Mouse (Mus musculus) left cerebral cortex, adult 2 months (tissue): ENCODE results near the gene Nol9. TPM values are rescaled to one million over a fixed set of nuclear protein-coding genes. Genes with fewer than 3 reads are reported as not detected.
A peak's percentile ranks its signal among the peaks of the same experiment; 100 is the strongest.

Experiments used
- DNase-seq, 2 experiments: peaks; one replicate each; pipeline ENCODE4 v3.0.0; 2021 to 2022; ENCODE audit warnings: low spot score in 2 of 2, mixed read lengths in 1 of 2; ENCODE audit errors: extremely low spot score in 1 of 2
- H3K27ac ChIP-seq: fragments of 200-600 bp; 2 replicates; pipeline ENCODE4 v1.8.1; 2022
- H3K4me3 ChIP-seq: fragments of 200-600 bp; 2 replicates; pipeline ENCODE4 v1.8.1; 2022
- CTCF ChIP-seq: fragments of 200-600 bp; IDR thresholded peaks from 2 replicates; pipeline ENCODE4 v1.8.1; 2022; ENCODE audit warnings: antibody characterized with exemption, mild to moderate bottlenecking, moderate library complexity
- intact Hi-C: fragments of 180-260 bp; cut with DNase I; formaldehyde crosslinking; loops from one replicate; pipeline ENCODE4 v1.15.1; 2025
- long read RNA-seq, 2 experiments: library from polyadenylated mRNA; stranded (forward); transcript quantifications; one replicate each; pipeline ENCODE4 v2.0.0; 2021; ENCODE audit warnings: borderline mapping rate in 2 of 2
- total RNA-seq, 2 experiments: library from RNA; stranded (reverse); gene quantifications; 2 replicates each; pipeline ENCODE4 v1.2.3; 2021

Nol9 gene
- 10 to 100 TPM; 18.2 to 19.2 TPM for total RNA-seq
- long read RNA-seq, experiment 1, transcript Nol9-201 (12 exons, 3,722 nt): major isoform, 28 of 39 reads
- long read RNA-seq, experiment 1, partial matches to known transcripts: 3 of 39 reads
- long read RNA-seq, experiment 1, other reads (novel, unspliced or antisense): 5 of 39 reads
- long read RNA-seq, experiment 2, transcript Nol9-201 (12 exons, 3,722 nt): major isoform, 28 of 48 reads
- long read RNA-seq, experiment 2, partial matches to known transcripts: 3 of 48 reads
- long read RNA-seq, experiment 2, other reads (novel, unspliced or antisense): 15 of 48 reads

DNA sequence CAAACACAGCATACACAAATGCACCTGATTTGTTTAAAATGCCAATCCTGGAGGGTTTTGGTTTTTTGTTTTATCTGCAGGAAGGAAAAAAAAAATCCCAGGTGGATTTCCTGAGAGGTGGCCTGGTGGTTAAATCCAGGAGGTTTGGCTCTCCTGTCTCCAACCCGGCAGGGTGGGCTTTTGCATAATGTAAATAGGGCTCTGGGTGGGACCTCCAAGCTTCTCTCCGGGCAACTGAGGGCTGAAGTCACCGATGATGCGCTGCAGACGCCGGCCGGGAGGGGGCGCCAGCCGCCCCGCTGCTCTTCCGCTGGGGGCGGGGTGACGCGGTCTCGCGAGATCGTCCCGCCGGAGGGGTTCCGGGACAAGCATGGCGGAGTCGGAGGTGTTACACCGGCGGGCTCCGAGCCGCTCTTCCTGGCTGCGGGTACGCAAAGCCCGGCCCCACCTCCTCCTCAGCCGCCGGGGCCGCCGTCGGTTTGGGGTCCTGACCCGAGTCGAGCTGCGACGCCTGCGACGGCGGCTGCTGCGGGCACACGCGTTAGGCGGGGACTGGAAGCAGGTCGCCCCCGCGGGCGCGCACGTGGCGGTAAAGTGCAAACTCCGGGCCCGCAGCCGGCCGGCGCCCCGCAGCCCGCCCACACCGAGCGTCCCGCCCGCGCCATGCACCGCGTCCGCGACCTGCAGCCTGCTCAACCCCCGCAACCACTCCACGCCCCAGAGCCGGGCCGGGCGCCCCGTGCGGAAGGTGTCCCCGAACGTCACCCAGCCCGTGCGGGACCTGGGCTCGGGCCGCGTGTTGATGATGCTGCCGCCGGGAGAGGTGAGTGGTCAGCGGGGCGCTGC is at the start of gene Nol9:
Gene Nol9, plus strand, starts transcription at position 337 of the 846 bp plus-strand sequence.
- no peak; the same call in none of the 2 replicates for TF ChIP-seq CTCF
- peak; percentile 92 to 96 for DNase-seq
- peak within 1 kb of the TSS; percentile 71 for H3K27ac ChIP-seq
- intact Hi-C loops: loop anchor here (2.0 kb wide), 1 partner anchor 58 kb away; no protein-coding TSS in a partner anchor
- H3K4me3 ChIP-seq: peak within 1 kb of the TSS; percentile 88

DNA sequence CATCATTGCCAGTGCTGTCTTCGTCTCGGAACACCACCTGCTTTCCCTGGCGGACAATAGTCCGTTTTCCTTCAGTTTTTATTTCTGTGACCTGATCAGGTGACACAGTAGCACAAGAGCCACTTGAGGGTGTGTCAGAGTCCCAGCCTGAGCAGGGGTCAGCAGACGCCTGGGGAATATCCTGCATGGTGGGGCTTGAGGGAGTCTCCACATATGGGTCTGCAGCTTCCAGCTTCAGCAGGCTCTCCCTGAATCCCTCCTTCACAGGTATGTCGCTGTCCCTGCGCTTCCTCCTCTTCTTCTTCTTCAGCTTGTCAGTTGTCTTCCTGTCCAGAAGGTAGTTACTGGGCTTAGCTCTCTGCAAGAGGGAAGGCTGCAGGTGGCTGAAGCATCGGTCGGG is 47.0 kb upstream of the Nol9 start:
- intact Hi-C loops: no loop called here
- no peak overlapping the region for H3K4me3 ChIP-seq
- no peak for DNase-seq
- TF ChIP-seq CTCF: no peak
- H3K27ac ChIP-seq: no peak overlapping the region

DNA sequence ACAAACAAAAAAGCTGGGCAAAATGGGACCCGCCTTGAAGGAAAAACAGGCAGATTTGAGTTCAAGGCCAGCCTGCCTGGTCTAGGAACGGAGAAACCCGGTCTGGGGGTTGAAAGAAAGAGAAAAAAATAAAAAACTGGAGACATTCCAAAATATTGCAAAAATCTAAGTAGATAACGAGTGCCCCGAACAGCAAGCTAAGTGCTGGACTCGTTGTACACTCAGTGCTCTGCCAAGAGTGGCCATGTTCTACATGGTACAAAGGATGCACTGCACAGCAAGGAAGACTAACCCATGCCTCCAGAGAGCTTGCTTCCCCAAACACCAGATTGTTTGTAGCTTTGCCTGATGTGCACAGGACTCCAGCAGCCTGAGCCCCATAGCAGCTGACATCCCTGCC is 46.1 kb upstream of the Nol9 start:
- Histone ChIP-seq H3K27ac (no peak overlapping the region), H3K4me3 (no peak overlapping the region)
- intact Hi-C loops: no loop called here
- DNase-seq: no peak
- no peak for TF ChIP-seq CTCF

DNA sequence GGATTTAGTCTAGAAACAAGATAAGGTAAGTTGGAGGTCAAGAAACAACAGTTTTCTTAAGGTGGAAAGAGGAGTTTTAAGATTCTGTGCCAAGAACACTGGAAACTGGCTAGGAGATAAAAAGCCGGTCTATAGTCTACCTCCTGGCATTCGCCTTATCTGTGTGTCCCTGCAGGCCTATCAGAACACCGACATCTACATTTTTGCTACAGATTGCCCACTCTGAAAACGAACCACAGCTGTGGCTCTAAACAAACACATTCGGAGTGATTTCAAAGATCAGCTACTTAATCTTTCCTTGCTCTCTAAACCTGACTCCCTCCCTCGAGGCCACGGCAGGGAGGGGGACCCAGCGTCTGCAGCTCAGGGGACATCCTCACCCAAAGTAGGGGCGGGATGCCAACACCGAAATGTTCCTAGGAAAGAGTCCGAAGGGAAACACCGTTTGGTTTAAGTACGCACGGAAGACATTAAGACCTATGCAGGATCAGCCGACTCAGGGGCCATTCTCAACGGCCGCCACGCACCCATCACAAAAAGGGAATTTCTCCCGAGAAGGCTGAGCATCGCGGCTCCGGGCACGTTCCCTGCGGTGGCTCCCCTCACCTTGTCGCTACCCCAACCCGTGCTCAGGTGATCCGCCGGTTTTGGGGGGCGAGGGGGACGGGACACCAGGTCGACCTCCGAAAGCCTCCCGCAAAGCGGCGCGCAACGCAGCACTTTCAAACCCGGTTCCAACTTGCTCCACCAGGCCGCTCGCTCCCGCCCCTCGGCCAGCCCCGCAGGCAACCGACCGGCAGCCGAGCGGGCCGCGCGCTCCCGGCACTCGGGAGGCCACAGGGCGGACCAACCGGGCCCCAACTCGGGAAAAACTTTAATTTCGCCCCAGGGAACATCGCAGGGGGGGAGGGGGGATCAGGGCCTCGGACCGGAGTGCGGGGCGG is 44.6 kb upstream of the Nol9 start:
- intact Hi-C loops: no loop called here
- Histone ChIP-seq H3K4me3 (peak overlapping the region; percentile 97), H3K27ac (no peak overlapping the region)
- no peak for DNase-seq
- no peak for TF ChIP-seq CTCF

DNA sequence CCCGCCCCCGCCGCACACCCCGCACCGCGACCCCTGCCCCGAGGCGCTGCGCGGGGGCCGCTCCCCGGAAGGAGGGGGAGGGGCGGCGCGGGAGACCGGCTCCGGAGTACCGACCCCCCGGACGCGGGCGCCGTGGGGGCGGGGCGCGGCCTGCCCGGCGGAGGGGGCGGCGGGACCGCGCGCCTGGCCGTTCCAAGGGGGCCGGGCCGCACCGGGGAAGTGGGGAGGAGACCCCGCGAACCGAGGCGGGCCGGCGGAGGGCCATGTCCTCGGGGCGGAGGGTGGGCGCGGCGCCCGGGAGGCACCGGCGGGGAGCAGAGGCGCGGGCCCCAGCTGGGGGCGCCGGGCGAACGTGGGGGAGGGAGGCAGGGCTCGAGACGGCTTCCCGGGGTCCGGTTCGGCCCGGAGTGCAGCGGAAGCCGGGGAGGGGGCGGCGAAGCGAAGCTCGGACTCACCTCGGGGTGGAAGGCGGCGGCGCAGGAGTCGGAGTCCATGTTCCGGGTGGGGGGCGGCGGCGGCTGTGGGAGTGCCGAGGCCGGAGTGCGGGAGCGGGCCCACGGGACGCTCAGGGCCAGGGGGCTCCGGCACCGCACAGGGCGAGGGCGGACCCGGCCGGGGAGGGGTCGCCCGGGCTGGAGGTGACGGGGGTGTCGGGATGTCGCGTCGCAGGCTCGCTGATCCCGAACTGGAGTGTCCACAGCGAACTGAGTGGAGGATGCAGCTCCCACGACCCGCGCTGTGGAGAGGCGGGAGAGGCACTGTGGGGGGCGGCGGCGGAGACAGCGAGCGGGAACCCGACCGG is 43.5 kb upstream of the Nol9 start:
- Histone ChIP-seq H3K27ac (peak overlapping the region; percentile 88), H3K4me3 (peak overlapping the region; percentile 97)
- DNase-seq: no peak
- intact Hi-C loops: loop anchor here (1.0 kb wide), 1 partner anchor 14 kb away; no protein-coding TSS in a partner anchor
- no peak for TF ChIP-seq CTCF

DNA sequence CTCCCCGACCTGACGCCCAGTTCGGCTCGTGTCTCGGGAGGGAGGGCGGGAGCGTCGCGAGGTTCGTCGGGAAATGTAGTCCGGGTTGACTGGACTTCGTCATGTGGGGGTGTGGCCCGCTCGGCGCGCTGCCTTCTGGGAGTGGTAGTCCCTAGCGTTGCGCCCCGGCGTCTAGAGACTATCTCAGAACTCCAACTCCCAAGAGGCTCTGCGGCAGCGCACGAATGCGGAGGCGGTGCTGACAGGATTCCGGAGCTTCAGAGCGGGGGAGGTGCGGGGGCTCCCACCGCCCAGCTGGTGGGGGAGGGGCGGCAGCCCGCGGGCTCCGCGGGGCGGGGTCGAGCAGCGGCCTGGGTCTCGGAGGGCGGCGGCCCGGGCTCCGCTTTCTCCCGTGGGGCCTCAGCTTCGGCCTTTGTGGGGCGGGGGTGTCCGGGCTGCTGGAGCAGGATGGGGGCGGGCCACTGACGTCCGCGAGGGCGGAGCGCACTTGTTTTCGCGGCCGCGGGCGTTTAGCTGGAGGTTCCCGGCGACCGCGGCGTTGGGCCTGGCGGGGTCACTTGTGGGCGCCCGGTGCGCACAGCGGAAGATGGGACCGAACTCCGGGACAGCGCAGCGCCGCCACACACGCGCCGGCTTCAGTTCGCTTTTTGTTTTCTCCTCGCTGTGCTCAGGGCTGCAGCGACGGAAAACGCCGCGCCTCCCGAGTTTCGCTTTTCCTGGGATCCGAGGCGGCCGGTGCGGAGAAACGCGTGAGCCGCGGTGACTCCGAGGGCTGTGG is 42.8 kb upstream of the Nol9 start, which contains the start of gene Phf13:
Gene Phf13, minus strand, starts transcription at position 86 of the 778 bp plus-strand sequence.
- Histone ChIP-seq H3K27ac (peak within 1 kb of the TSS; percentile 99), H3K4me3 (peak within 1 kb of the TSS; percentile 97)
- intact Hi-C loops: loop anchor here (1.0 kb wide), 1 partner anchor 13 kb away; no protein-coding TSS in a partner anchor
- no peak; the same call in 1 of the 2 replicates for TF ChIP-seq CTCF
- peak; percentile 98 to 99 for DNase-seq

DNA sequence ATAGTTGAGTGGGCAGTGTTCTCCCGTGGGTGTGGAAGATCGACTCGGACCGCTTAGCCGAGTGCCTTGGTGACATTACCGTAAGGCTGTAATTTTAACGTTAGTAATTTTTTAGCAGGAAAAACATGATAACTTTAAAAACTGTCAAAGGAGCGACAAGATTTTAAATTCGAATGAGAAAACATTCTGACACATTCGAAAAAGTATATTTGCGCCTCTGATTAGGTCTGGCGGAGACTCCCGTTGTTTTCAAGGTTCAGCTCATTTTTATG is 42.2 kb upstream of the Nol9 start:
- DNase-seq: no peak
- peak overlapping the region; percentile 99 for H3K27ac ChIP-seq
- no peak for TF ChIP-seq CTCF
- H3K4me3 ChIP-seq: peak overlapping the region; percentile 97
- intact Hi-C loops: loop anchor here (1.0 kb wide), 1 partner anchor 12 kb away; no protein-coding TSS in a partner anchor

DNA sequence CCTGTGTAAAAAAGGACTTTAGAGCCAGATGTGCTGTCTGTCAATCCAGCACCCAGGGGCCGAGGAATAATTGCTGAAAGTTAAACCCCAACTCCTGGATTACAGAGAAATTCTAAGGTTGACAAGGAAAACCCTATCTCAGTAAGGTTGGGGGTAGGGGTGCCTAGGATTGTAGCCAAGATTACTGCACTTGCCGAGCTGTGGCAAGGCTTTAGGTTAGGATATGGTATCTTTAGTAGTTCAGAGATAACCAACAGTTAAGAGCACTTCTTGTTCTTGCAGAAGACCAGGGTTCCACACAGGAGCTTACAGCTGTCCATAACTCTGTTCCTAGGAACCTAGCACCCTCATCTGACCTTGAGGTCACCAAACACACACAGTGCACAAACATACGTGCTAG is 41.4 kb upstream of the Nol9 start:
- Histone ChIP-seq H3K27ac (no peak overlapping the region), H3K4me3 (peak overlapping the region; percentile 97; the same call in 1 of the 2 replicates)
- TF ChIP-seq CTCF: no peak
- intact Hi-C loops: no loop called here
- DNase-seq: no peak

DNA sequence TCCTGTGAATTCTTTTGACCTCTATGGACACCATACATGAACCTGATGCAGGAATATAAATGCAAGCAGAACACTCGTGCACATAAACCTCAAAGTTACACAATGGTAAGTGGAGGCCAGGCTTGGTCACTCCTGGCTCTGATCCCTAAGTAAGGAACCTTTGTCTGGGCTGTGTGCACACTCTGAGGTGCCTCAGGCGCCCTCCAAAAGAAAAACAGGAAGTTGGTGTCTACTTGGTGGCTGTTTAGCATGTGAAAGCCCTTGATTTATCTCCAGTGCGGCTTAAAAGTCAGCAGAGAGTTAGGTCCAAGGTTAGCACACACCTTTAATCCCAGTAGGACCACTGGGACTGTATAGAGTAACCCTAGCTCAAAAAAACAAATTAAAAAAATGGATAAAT is 39.6 kb upstream of the Nol9 start:
- no peak for DNase-seq
- no peak overlapping the region for H3K4me3 ChIP-seq
- intact Hi-C loops: no loop called here
- no peak for TF ChIP-seq CTCF
- H3K27ac ChIP-seq: no peak overlapping the region

DNA sequence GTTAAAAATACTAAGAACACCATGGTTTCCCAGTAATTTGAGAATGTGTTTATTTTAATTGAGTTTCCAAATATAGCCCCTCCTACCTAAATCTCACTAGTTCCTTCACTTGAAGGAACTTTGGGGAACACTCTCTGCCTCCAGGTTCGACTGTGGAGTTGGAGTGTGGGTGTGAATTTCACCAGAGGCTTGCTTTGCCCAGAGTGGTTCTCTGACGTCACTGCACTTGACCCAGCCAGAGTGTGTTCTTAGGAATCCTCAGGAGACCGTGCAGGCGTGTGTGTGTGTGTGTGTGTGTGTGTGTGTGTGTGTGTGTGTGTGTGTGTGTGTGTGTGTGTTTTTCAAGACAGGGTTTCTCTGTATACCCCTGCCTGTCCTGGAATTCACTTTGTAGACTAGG is 38.2 kb upstream of the Nol9 start:
- DNase-seq: no peak
- Histone ChIP-seq H3K27ac (no peak overlapping the region), H3K4me3 (no peak overlapping the region)
- intact Hi-C loops: no loop called here
- TF ChIP-seq CTCF: no peak
